Mouse (Mus musculus): ENCODE data around the gene Il7r. TPM values are rescaled to one million over a fixed set of nuclear protein-coding genes. Genes with fewer than 3 reads are reported as not detected.
"Not testable (repeated sequence)": the region's sequence is repeated elsewhere in the genome, so short reads cannot be mapped to it uniquely, and the experiment has no call there.

The Il7r gene
- polyA plus RNA-seq (2012; rRNA removed) = 0.24 and 0.27 TPM in 2 replicates

- DNase-seq (ENCODE audit: extremely low spot score in 1 of 2, low spot score in 1 of 2) = no peak
These were observed at the start of gene Il7r for GRCm38 (mm10) chr15:9530076-9530475. Gene Il7r, minus strand, starts transcription at chr15:9530176.

- DNase-seq (ENCODE audit: extremely low spot score in 1 of 2, low spot score in 1 of 2) = no peak
These were observed 47.3 kb upstream of the Il7r start for GRCm38 (mm10) chr15:9577303-9577702.

- DNase-seq (ENCODE audit: extremely low spot score in 1 of 2, low spot score in 1 of 2) = no peak
These were observed 44.8 kb upstream of the Il7r start for GRCm38 (mm10) chr15:9574796-9575195.

- DNase-seq (ENCODE audit: extremely low spot score in 1 of 2, low spot score in 1 of 2) = no peak
These were observed 43.4 kb upstream of the Il7r start for GRCm38 (mm10) chr15:9573361-9573760.

GRCm38 (mm10) chr15:9572664-9573063, 42.7 kb upstream of the Il7r start:
- DNase-seq (ENCODE audit: extremely low spot score in 1 of 2, low spot score in 1 of 2) = no peak

GRCm38 (mm10) chr15:9571896-9572295, 41.9 kb upstream of the Il7r start:
- no peak for DNase-seq (ENCODE audit: extremely low spot score in 1 of 2, low spot score in 1 of 2)

GRCm38 (mm10) chr15:9567316-9567715, 37.3 kb upstream of the Il7r start:
- no peak for DNase-seq (ENCODE audit: extremely low spot score in 1 of 2, low spot score in 1 of 2)

- DNase-seq (ENCODE audit: extremely low spot score in 1 of 2, low spot score in 1 of 2) = no peak
These were observed 35.4 kb upstream of the Il7r start for GRCm38 (mm10) chr15:9565396-9565795.

GRCm38 (mm10) chr15:9564156-9564555, 34.2 kb upstream of the Il7r start:
- DNase-seq (ENCODE audit: extremely low spot score in 1 of 2, low spot score in 1 of 2) = no peak

GRCm38 (mm10) chr15:9557264-9557663, 27.3 kb upstream of the Il7r start:
- DNase-seq (ENCODE audit: extremely low spot score in 1 of 2, low spot score in 1 of 2) = not testable (repeated sequence)

GRCm38 (mm10) chr15:9548951-9549350, 19.0 kb upstream of the Il7r start:
- DNase-seq (ENCODE audit: extremely low spot score in 1 of 2, low spot score in 1 of 2) = no peak

- DNase-seq (ENCODE audit: extremely low spot score in 1 of 2, low spot score in 1 of 2) = no peak
These were observed 5.2 kb upstream of the Il7r start for GRCm38 (mm10) chr15:9535200-9535599.

- DNase-seq (ENCODE audit: extremely low spot score in 1 of 2, low spot score in 1 of 2) = no peak
These were observed 3.5 kb upstream of the Il7r start for GRCm38 (mm10) chr15:9533356-9533902.

GRCm38 (mm10) chr15:9529646-9530045, 330 bp downstream of the Il7r start:
- DNase-seq (ENCODE audit: extremely low spot score in 1 of 2, low spot score in 1 of 2) = no peak

- peak in 1 of 2 experiments; percentile 16 for DNase-seq (ENCODE audit: extremely low spot score in 1 of 2, low spot score in 1 of 2)
These were observed 1.6 kb downstream of the Il7r start for GRCm38 (mm10) chr15:9528186-9528935.

GRCm38 (mm10) chr15:9526412-9526811, 3.6 kb downstream of the Il7r start:
- DNase-seq (ENCODE audit: extremely low spot score in 1 of 2, low spot score in 1 of 2) = no peak

GRCm38 (mm10) chr15:9524907-9525306, 5.1 kb downstream of the Il7r start:
- DNase-seq (ENCODE audit: extremely low spot score in 1 of 2, low spot score in 1 of 2) = no peak

GRCm38 (mm10) chr15:9523956-9524355, 6.0 kb downstream of the Il7r start:
- no peak for DNase-seq (ENCODE audit: extremely low spot score in 1 of 2, low spot score in 1 of 2)

- no peak for DNase-seq (ENCODE audit: extremely low spot score in 1 of 2, low spot score in 1 of 2)
These were observed 6.9 kb downstream of the Il7r start for GRCm38 (mm10) chr15:9523059-9523458.

GRCm38 (mm10) chr15:9492077-9492476, 37.9 kb downstream of the Il7r start:
- no peak for DNase-seq (ENCODE audit: extremely low spot score in 1 of 2, low spot score in 1 of 2)

GRCm38 (mm10) chr15:9489417-9490118, 40.4 kb downstream of the Il7r start:
- no peak for DNase-seq (ENCODE audit: extremely low spot score in 1 of 2, low spot score in 1 of 2)

GRCm38 (mm10) chr15:9473188-9473587, 56.8 kb downstream of the Il7r start:
- no peak for DNase-seq (ENCODE audit: extremely low spot score in 1 of 2, low spot score in 1 of 2)

Data from frontal cortex, adult 2 months (tissue).